Mouse (Mus musculus) mature B cell (primary cell): ENCODE results near the gene Tctex1d2.

Experiments
- in situ Hi-C: fragments of 300-500 bp; cut with MboI; formaldehyde crosslinking; loops from 2 replicates; pipeline ENCODE4 v1.14.3; 2019

The Tctex1d2 gene

DNA sequence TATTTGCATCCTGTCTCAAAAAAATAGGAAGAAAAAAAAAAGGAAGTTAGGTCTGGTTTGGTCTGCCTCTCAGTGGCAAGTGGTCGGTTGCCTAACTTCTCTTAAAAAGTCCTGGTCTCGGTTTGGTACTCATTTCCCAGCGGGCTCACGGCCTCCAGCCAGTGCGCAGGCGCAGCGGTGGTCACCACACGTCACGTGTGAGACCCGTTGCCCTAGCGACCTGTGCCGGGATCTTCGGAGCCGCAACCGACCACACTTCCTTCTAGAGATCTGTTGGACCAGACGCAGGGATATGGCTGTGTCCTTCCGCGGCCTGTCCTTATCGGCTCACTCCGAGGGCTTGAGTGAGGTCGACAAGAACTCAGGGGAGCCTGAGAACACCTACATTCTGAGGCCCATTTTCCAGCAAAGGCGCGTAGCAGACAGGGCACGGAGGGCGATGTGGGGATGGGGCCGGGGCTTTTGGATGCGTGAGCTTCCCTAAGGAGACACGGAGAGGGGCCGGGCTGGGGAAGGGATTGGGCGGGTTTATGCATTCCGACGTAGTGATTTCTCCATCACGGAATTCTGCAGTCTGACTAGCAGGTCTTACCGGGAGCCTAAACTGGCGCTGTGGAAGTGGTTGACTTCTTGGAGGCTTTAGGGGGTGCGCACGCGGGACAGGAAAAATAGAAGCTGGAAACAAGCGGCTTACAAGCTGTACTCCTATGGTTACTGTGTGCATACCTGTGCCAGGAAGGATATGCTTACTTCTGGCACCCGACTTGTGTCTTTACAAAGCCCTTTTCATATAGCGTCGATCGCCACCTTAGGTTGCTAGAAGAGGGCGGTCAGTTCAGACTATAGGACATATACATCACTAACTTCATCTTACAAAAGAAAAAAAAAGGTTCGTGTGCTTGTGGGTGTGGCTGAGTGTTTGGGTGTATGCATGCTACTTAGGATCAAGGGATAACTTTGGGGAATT, at the start of gene Tctex1d2:
TSS of gene Tctex1d2 (plus strand) at position 186 of the 967 bp plus-strand sequence.
- in situ Hi-C loops: no loop called here

GRCm38 (mm10) chr16:32371351-32371750, 48.2 kb upstream of the Tctex1d2 start:
- in situ Hi-C loops: no loop called here

GRCm38 (mm10) chr16:32379575-32379974, 39.9 kb upstream of the Tctex1d2 start:
- in situ Hi-C loops: no loop called here

DNA sequence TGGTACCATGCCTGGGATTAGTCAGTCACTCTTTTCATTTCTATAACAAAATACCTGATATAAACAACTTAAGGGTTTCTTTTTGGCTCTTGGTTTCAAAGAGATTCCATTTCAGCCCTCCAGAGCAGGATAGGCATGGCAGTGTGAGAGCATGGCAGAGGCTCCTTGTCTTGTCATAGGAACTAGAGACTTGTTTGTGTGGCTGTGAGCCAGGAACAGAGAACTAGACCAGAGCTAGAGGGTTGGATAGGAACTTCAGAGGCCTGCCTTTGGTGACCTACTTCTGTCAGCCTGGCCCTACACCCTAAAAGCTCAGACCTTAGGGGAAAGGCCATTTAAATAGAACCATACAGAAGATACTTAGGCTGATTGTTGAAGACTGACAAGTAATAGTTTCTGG, 36.6 kb upstream of the Tctex1d2 start:
- in situ Hi-C loops: no loop called here

GRCm38 (mm10) chr16:32384885-32385284, 34.6 kb upstream of the Tctex1d2 start:
- in situ Hi-C loops: no loop called here

- in situ Hi-C loops: no loop called here
Observed at GRCm38 (mm10) chr16:32386826-32387225, 32.7 kb upstream of the Tctex1d2 start.

- in situ Hi-C loops: no loop called here
Observed at GRCm38 (mm10) chr16:32389049-32389448, 30.5 kb upstream of the Tctex1d2 start.

GRCm38 (mm10) chr16:32389841-32390240, 29.7 kb upstream of the Tctex1d2 start:
- in situ Hi-C loops: no loop called here

- in situ Hi-C loops: no loop called here
Observed at GRCm38 (mm10) chr16:32390882-32391281, 28.6 kb upstream of the Tctex1d2 start.

GRCm38 (mm10) chr16:32395679-32396540, 23.6 kb upstream of the Tctex1d2 start:
- in situ Hi-C loops: no loop called here

DNA sequence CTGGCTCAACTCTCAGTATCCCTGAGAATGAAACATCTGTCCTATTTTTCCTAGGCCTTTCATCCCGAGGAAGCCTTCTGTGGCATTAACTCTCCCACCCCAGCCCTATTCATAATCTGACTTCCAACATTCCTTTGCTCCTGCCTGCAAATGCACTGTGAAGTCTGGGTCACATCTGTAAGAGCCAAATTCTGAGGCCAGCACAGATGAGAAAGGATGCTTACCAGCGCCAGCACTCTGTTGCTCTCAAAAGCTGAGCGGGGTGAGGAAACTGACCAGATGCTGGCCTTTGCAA, 23.0 kb upstream of the Tctex1d2 start:
- in situ Hi-C loops: no loop called here

GRCm38 (mm10) chr16:32398206-32398605, 21.3 kb upstream of the Tctex1d2 start:
- in situ Hi-C loops: no loop called here

DNA sequence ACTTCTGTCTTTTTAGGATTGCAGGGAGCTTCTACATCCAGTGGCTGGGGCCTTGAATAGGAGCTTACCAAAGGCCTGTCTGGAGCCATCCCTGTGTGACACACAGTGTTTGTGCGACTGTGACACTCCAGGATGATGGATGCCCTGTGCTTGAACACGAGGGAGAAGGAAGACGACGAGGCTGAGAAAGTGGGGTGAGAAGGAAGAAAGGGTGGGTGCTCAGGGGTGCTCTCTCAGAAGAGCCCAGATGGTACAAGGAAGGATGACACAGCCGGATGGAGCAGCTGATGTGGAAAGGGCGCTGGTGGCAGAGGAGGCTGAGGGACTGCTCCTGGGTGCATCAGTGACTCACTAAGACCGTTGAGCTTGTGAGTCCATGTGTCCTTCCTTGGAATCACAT, 19.2 kb upstream of the Tctex1d2 start, which contains the start of gene Tm4sf19:
TSS of gene Tm4sf19 (plus strand) at position 240 of the 400 bp plus-strand sequence.
- in situ Hi-C loops: no loop called here

DNA sequence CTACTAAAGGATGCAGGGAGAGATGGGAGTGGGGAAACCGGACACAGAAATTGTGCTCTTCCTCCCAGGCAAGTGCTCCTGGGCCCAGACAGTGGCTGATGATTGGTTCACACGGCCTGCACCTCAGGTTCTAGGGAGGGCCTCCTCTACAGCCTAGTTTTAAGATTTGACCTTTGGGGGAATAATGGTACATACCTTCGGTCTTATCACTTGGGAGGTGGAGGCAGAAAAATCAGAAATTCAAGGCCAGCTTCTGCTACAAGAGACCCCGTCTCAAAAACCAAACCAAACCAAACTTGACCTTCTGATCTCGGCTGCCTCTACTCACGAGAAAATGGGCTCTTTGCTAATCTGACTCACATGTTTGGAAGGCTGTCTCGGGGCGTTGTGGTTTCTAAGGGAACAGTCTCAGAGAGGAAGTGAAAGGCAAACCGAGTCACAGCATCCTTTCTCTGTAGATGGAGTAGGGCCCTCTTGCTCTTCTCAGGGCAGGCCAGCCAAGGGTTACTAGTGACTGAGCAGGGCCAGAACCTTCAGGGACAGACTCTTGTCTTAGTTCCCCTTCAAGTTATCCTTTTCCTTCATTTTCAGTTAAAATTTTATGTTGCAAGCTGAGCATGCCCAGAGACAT, 18.1 kb upstream of the Tctex1d2 start:
- in situ Hi-C loops: no loop called here

- in situ Hi-C loops: no loop called here
Observed at GRCm38 (mm10) chr16:32402818-32403217, 16.7 kb upstream of the Tctex1d2 start.

DNA sequence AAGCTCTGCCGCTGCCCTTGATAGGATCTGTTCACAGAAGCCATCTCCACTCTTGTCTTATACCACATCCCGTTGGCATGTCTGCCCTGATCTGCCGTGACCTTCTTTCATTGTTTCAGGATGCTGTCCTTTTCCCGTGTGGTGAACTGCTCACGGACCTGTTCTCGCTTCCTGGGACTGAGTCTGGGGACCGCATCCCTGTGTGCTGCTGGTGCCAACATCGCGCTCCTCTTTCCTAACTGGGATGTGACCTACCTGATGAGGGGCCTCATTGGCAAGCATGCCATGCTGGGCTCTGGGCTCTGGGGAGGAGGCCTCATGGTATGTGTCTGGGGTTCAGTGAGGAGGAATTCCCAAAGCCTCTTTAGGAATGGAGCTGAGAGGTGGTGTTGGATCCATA, 13.8 kb upstream of the Tctex1d2 start:
- in situ Hi-C loops: no loop called here

GRCm38 (mm10) chr16:32406671-32407070, 12.8 kb upstream of the Tctex1d2 start:
- in situ Hi-C loops: no loop called here

DNA sequence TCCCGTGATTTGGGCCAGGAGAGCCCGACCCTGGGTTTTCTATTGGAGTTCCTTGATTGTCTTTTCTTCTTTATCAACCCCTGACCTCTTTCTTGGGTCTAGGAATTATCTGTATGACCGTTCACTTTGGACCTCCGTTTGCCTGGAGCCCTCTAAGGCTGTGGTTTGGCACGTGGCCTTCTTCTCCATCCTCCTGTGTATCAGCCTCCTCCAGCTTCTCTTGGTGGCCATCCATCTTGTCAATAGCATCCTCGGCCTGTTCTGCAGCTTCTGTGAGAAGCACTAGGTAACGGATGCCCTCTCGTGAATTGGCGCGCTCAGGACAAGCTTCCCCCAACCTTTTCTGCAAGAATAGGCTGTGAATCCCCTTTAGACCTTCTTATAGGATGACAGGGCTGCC, 11.8 kb upstream of the Tctex1d2 start:
- in situ Hi-C loops: no loop called here

- in situ Hi-C loops: no loop called here
Observed at GRCm38 (mm10) chr16:32417457-32417856, 2.0 kb upstream of the Tctex1d2 start.

- in situ Hi-C loops: no loop called here
Observed at GRCm38 (mm10) chr16:32427506-32427905, 8.0 kb downstream of the Tctex1d2 start.

- in situ Hi-C loops: no loop called here
Observed at GRCm38 (mm10) chr16:32430474-32431046, 11.1 kb downstream of the Tctex1d2 start, which contains the start of gene Pcyt1a. Gene Pcyt1a, plus strand, starts transcription at chr16:32430921.
